Mouse (Mus musculus): ENCODE measurements around the gene Plagl2.

DNA sequence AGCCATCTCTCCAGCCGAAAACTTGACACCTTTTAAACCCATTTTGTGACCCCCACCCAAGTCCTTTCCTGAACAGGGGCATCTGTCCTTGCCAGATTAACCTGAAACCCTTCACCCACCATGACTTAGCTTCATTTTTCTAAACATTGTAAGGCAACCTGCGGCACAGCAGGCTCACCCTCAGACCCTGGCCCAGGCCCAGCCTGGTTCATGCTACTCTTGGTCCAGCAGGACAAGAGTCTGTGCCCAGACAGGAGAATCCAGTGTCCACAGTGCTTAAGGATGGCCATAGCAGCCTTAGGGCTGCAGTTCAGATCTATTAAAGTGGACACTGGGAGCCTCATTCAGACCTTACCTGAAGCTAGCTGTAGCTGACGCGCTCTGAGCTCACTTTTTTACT, 27.9 kb downstream of the Plagl2 start:
- no peak for TF ChIP-seq POLR2A (IDR thresholded peaks at IDR 0.05; ENCODE audit: borderline replicate concordance, extremely low read depth, insufficient read depth, insufficient read length, poor library complexity, severe bottlenecking)
- no peak for TF ChIP-seq CTCF (IDR thresholded peaks at IDR 0.05; ENCODE audit: borderline replicate concordance, extremely low read depth, insufficient read depth, insufficient read length)

Data from brain, embryonic 14.5 days (tissue).